ENCODE assay signal across 8 mouse cellular contexts in genomic region chr19:21785132-21785528, GRCm38 (mm10). TPM values are rescaled to one million over a fixed set of nuclear protein-coding genes. Genes with fewer than 3 reads are reported as not detected.
DNase-seq lines count a peak whose midpoint lies in the region; ATAC-seq and TF ChIP-seq lines count a peak whose summit lies in the region.

No protein-coding gene starts in this region.

- no peaks in the 10 kb centered on the region for H3K36me3 ChIP-seq in kidney, embryonic 15.5 days
- no peaks in the 10 kb centered on the region for H3K36me3 ChIP-seq in hindbrain, postnatal 0 days (ENCODE audit: insufficient read depth, low read length)
- H3K36me3 ChIP-seq in neural tube, embryonic 15.5 days, result no peaks in the 10 kb centered on the region

- no peak for ATAC-seq in kidney, embryonic 15.5 days (replicated peaks; ENCODE audit: low FRiP score)
- peak; percentile 38 for ATAC-seq in hindbrain, postnatal 0 days
- no peak for ATAC-seq in neural tube, embryonic 15.5 days (ENCODE audit: low FRiP score)

- 0 out of 2 replicates have a peak overlapping the region, but pooled peaks have one; percentile 31 for H3K4me2 ChIP-seq in kidney, embryonic 15.5 days
- H3K4me2 ChIP-seq in hindbrain, postnatal 0 days (ENCODE audit: low read depth, low read length), result peak overlapping the region; percentile 44
- peak overlapping the region; percentile 44 for H3K4me2 ChIP-seq in neural tube, embryonic 15.5 days

- no peak for DNase-seq in kidney, adult 11 months
- peak; percentile 39 for DNase-seq in embryo, embryonic 11 days
- no peak for DNase-seq in hindbrain, postnatal 0 days (ENCODE audit: low spot score)
- DNase-seq in ovary, adult 18-20 months (ENCODE audit: low spot score), result no peak
- DNase-seq in gastrocnemius, postnatal 25 days, result no peak
- no peak for DNase-seq in layer of hippocampus, adult 8-10 months (ENCODE audit: low spot score in 2 of 2)

- no peaks in the 10 kb centered on the region for H3K27me3 ChIP-seq in kidney, embryonic 15.5 days
- no peaks in the 10 kb centered on the region for H3K27me3 ChIP-seq in hindbrain, postnatal 0 days (ENCODE audit: insufficient read depth, low read length)
- no peaks in the 10 kb centered on the region for H3K27me3 ChIP-seq in neural tube, embryonic 15.5 days (replicated peaks)

- peak overlapping the region; percentile 72 for H3K27ac ChIP-seq in kidney, embryonic 15.5 days
- H3K27ac ChIP-seq in hindbrain, postnatal 0 days, result peak overlapping the region; percentile 92
- peak overlapping the region; percentile 82 for H3K27ac ChIP-seq in neural tube, embryonic 15.5 days (replicated peaks)

- H3K4me1 ChIP-seq in kidney, embryonic 15.5 days, result peaks cover 60% of the 10 kb centered on the region
- peaks cover 42% of the 10 kb centered on the region for H3K4me1 ChIP-seq in hindbrain, postnatal 0 days (ENCODE audit: insufficient read depth, low read length)
- H3K4me1 ChIP-seq in neural tube, embryonic 15.5 days, result peaks cover 76% of the 10 kb centered on the region

- H3K9me3 ChIP-seq in kidney, embryonic 15.5 days (replicated peaks), result no peaks in the 10 kb centered on the region
- H3K9me3 ChIP-seq in hindbrain, postnatal 0 days (ENCODE audit: low read length), result no peaks in the 10 kb centered on the region
- H3K9me3 ChIP-seq in neural tube, embryonic 15.5 days (replicated peaks), result no peaks in the 10 kb centered on the region

- 16% methylated on average over 3 of the region's 3 CpGs for WGBS in kidney, embryonic 15.5 days
- WGBS in hindbrain, postnatal 0 days, result 7% methylated on average over 3 of the region's 3 CpGs
- 9% methylated on average over 3 of the region's 3 CpGs for WGBS in neural tube, embryonic 15.5 days

- TF ChIP-seq CTCF in hindbrain, postnatal 0 days (IDR thresholded peaks at IDR 0.05; ENCODE audit: low read depth), result no peak

- no peak overlapping the region for H3K9ac ChIP-seq in kidney, embryonic 15.5 days
- peak overlapping the region; percentile 43; the same call in 1 of the 2 replicates for H3K9ac ChIP-seq in hindbrain, postnatal 0 days (replicated peaks; ENCODE audit: low read length)
- H3K9ac ChIP-seq in neural tube, embryonic 15.5 days (replicated peaks), result 0 out of 2 replicates have a peak overlapping the region, but pooled peaks have one; percentile 5

- H3K4me3 ChIP-seq in kidney, embryonic 15.5 days (replicated peaks), result no peak overlapping the region
- H3K4me3 ChIP-seq in hindbrain, postnatal 0 days (ENCODE audit: low read length), result no peak overlapping the region
- H3K4me3 ChIP-seq in neural tube, embryonic 15.5 days (replicated peaks), result no peak overlapping the region

RNA-seq across cellular contexts. Expression of gene Cemip2, which starts 7.0 kb away (rescaled TPM):
- polyA plus RNA-seq in kidney, embryonic 15.5 days (2015; fragmentation: Nextera tagmentation; extraction: Ambion mirVana), result 23.8 and 24.5 TPM in 2 replicates
- 25.1 and 26.2 TPM in 2 replicates for total RNA-seq in hindbrain, postnatal 0 days (2014; rRNA removed)
- polyA plus RNA-seq in hindbrain, postnatal 0 days (2015; fragmentation: Nextera tagmentation; extraction: Ambion mirVana), result 11.7 TPM in 2 replicates
- polyA plus RNA-seq in neural tube, embryonic 15.5 days (2015; fragmentation: Nextera tagmentation; extraction: Ambion mirVana), result 16.0 and 16.9 TPM in 2 replicates
- 1 to 10 TPM; 5.8 to 7.4 TPM for total RNA-seq in gastrocnemius, postnatal 25 days (2021)
- total RNA-seq in layer of hippocampus, adult 8-10 months (2022), result 10 to 100 TPM; 11.7 to 12.3 (median 12.0) TPM
